Mouse (Mus musculus) lung, postnatal 36 days (tissue): ENCODE measurements around the gene Lonp1.
A peak's percentile ranks its signal among the peaks of the same experiment; 100 is the strongest.
"Not testable (repeated sequence)": the region's sequence is repeated elsewhere in the genome, so short reads cannot be mapped to it uniquely, and the experiment has no call there.

ENCODE experiments used
- DNase-seq: peaks from one replicate; pipeline ENCODE4 v3.0.0; 2022; ENCODE audit warnings: mixed read lengths

Lonp1 gene

GRCm38 (mm10) chr17:56626754-56627470 lies at the start of gene Lonp1:
Gene Lonp1 (minus strand): TSS chr17:56626887.
- peak; percentile 98 for DNase-seq

- DNase-seq, result peak; percentile 2
Observed at GRCm38 (mm10) chr17:56673647-56674416, 47.1 kb upstream of the Lonp1 start.

- DNase-seq, result peak; percentile 99
Observed at GRCm38 (mm10) chr17:56672941-56673646, 46.4 kb upstream of the Lonp1 start, which contains the start of gene Ranbp3. Gene Ranbp3 (plus strand): TSS chr17:56673294.

- DNase-seq, result no peak
Observed at GRCm38 (mm10) chr17:56669766-56670165, 43.1 kb upstream of the Lonp1 start.

GRCm38 (mm10) chr17:56668384-56669144 lies 41.9 kb upstream of the Lonp1 start:
- peak; percentile 83 for DNase-seq

GRCm38 (mm10) chr17:56667591-56667990 lies 40.9 kb upstream of the Lonp1 start:
- DNase-seq, result no peak

DNA sequence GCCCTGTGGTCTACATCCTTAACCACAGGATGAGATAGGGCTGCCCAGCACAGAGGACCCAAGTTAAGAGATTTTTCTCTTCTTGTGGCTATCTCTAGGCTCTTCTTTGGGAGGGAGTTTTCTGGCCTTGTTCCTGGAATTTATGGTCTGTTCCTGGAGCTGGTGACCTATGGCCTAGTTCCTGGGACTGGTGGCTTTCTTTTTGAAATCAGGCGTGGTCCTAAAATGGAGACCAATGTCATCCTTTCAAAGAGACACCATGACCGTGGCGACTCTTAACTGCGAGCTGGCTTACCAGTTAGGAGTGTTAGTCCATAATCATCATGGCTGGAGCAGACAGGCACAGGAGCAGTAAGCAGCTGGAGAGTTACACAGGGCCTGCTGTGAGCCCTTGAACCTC lies 39.7 kb upstream of the Lonp1 start:
- DNase-seq, result no peak

DNA sequence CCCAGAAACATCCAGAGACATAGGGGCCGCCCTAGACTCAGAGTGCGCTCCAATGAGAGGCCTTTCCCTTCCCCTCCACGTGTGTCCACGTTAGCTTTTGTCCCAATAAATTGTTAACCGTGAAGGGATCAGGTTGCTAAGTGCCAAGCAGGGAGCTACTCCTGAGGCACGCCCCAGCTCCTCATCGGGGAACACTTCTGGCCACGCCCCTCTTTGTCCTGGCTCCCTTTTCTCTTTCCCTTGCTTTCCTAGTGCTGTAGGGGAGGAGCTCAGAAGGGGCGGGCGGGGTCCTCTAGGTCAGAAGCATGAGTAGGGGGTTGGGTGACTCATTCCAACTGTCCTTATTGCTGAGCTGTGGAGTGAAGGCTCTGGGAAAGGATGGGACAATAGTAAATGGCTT lies 37.6 kb upstream of the Lonp1 start:
- DNase-seq, result peak; percentile 70

GRCm38 (mm10) chr17:56663659-56664058 lies 37.0 kb upstream of the Lonp1 start:
- no peak for DNase-seq

GRCm38 (mm10) chr17:56656171-56656570 lies 29.5 kb upstream of the Lonp1 start:
- DNase-seq, result no peak

- no peak for DNase-seq
Observed at GRCm38 (mm10) chr17:56655311-56655710, 28.6 kb upstream of the Lonp1 start.

DNA sequence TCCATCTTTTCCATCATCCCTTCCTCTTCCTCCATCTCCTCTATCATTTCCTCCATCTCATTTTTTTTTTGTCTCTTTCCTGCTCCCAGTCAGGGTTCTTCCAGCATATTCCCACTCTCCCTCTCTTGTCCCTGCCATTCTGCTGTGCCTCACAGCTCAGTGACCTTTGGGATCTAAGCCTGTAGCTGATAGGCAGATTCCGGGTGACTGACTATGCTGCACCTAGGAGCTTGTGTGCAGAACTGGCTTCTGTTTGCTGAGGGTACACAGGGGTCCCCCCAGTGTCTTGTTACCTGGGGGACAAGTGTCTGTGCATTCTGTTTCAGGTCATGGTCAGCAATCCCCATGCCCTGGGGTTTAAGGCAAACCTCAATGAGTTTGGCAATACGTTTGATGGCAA lies 28.1 kb upstream of the Lonp1 start:
- no peak for DNase-seq

- DNase-seq, result peak; percentile 12
Observed at GRCm38 (mm10) chr17:56651801-56652200, 25.1 kb upstream of the Lonp1 start.

GRCm38 (mm10) chr17:56647546-56647945 lies 20.9 kb upstream of the Lonp1 start:
- no peak for DNase-seq

DNA sequence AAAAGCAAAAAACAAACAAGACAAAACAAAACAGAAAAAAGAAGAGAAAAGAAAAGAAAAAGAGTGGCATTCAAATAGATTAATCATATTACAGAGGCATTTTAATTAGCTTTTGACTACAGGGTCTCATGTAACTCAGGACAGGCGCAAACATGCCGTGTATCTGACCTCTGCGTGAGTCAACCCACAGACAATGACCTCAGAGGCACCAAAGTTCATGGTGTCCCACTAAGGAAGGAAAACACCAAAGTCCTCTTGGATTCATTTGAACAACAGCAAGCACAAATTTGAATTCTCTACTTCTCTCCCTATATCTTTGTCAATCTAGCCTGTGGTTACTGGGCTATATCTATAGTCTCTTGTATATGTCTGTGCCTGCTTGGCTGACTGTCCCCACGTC lies 16.6 kb upstream of the Lonp1 start:
- no peak for DNase-seq

DNA sequence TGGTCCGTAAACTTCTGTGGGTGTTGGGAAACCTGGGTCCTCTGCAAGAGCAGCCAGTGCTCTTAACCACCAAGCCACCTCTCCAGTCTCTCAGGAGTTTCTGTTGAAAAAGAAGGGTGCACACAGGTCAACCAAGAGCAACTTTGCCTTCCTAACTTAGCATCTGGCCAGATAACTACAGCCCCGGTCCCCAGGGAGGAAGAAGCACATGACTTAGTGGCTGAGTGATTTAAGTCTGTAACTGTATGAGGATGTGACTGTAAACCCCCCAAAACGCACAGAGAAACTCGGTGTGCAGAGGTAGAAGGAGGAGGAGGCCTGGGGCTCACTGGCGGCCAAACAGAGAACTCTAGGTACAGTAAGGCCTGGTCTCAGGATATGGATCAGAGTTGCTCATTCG lies 7.3 kb upstream of the Lonp1 start:
- DNase-seq, result no peak

GRCm38 (mm10) chr17:56631807-56632206 lies 5.1 kb upstream of the Lonp1 start:
- DNase-seq, result no peak

DNA sequence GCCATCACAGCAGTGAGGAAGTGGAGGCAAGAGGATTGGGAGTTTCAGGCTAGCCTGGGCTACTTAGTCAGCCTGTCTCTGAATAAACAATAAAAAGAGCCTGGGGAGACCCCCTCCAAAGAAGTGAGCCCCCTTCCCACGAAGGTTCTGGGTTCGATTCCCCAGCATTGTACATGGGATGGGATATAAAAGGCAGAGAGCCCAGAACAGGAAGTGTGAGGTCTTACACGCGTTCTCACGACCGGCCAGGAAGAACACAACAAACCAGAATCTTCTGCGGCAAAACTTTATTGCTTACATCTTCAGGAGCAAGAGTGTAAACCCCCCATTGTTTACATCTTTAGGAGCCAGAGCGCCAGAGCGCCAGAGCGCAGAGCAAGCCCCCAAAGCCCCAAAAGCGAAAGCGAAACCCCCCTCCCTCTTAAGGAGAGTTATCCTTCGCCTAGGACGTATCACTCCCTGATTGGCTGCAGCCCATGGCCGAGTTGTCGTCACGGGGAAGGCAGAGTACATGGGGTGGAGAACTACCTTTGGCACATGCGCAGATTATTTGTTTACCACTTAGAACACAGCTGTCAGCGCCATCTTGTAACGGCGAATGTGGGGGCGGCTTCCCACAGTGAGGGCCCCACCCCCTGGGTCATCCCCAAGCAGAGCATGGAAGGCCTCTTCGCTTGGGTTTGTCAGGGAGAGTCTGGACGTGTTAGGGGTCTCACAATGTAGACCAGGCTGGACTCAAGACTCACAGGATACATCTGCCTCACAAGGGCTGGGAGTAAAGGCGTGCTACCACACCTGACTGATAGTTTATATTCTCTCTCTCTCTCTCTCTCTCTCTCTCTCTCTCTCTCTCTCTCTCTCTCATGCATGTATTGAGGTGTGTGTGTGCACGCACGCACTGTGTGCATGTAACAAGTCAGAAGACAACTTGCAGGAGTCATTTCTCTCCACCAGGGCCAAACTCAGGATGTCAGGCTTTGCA lies 3.4 kb upstream of the Lonp1 start:
- DNase-seq, result not testable (repeated sequence)

GRCm38 (mm10) chr17:56627530-56628277 lies 1.0 kb upstream of the Lonp1 start, which contains the start of gene Catsperd:
Gene Catsperd (plus strand): TSS chr17:56628143.
- peak; percentile 49 for DNase-seq

GRCm38 (mm10) chr17:56626260-56626659 lies 427 bp downstream of the Lonp1 start:
- no peak for DNase-seq

DNA sequence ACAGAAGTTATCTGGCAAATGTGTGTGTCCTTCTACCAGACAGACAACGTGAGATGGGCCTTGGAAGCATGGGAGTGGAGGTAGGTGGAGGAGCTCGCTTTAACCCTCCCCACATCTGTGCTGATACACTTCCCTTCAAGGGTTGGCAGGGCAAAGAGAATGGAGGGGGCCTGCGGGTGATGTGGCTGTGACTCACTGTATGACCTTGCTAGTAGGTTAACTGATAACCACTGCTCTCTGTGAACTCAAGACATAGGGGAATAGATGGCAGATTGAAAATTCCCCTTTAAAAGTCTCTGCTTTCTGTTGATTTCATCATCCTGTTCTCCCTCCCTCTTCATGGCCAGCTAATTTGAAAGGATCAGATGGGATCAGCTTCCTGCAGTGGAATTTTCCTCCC lies 1.2 kb downstream of the Lonp1 start:
- no peak for DNase-seq
